Mouse (Mus musculus) lung, adult 2 months (tissue): ENCODE data around the gene Vps13c.

Source experiments
- CTCF ChIP-seq: fragments of 200-500 bp; IDR thresholded peaks from 2 replicates; pipeline ENCODE4 v1.5.1; 2011; ENCODE audit warnings: mild to moderate bottlenecking, low read length, control low read depth; ENCODE audit not compliant: insufficient read depth
- POLR2A ChIP-seq: fragments of 200-500 bp; IDR thresholded peaks from 2 replicates; pipeline ENCODE4 v1.6.1; 2011; ENCODE audit warnings: low read depth, mild to moderate bottlenecking, control low read depth, low read length, borderline replicate concordance; ENCODE audit errors: extremely low read depth

DNA sequence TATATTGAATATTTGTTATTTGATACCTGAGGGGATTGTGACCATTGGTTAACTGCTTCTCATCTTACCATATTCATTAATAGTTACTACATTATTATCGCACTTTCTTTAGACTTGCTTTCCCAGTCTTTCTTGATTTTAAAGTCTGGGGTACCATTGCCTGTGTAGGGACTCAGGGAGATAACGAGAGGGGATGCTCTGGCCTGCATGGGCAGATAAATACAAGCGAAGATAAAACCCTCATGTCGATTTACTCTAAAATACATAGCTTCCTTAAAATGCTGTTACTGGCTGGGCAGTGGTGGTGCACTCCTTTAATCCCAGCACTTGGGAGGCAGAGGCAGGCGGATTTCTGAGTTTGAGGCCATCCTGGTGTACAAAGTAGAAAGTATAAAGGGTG lies 23.1 kb downstream of the Vps13c start:
- TF ChIP-seq POLR2A (no peak), CTCF (no peak)
